24 mouse cellular contexts compared by ENCODE assay signal in the genomic region with DNA sequence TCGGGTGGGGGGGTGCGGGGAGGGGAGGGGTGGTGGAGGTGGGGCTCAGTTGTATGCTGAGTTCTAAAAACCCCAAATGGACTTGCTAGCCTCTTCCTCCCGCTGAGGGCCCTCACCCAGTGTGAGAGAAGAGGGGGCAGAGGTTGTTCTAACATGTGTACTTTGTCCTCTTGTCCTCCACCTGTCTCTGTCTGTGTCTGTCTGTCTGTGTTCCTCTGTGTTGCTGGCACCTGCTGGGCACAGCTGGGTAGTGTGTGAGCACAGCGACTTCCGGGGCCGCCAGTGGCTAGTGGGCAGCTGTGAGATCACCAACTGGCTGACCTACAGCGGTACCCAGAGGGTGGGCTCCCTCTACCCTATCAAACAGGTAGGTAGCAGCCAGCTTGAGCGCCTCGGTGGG. TPM values are rescaled to one million over a fixed set of nuclear protein-coding genes. Genes with fewer than 3 reads are reported as not detected.
"Had no signal": no experiment of that assay in that cellular context is flagged by ENCODE, and none has a peak within 500 bp of the region (broad histone marks: within the 10 kb centered on the region; RNA-seq: fewer than 3 reads in every experiment).

No protein-coding gene starts in this region.

- ATAC-seq: midbrain, embryonic 13.5 days; midbrain, embryonic 16.5 days had no signal

- H3K36me3 ChIP-seq: kidney, embryonic 15.5 days; limb, embryonic 12.5 days; limb, embryonic 15.5 days; liver, embryonic 13.5 days; lung, embryonic 15.5 days; midbrain, embryonic 10.5 days; midbrain, embryonic 13.5 days; neural tube, embryonic 13.5 days; stomach, embryonic 15.5 days had no signal

- H3K27me3 ChIP-seq: kidney, embryonic 15.5 days; limb, embryonic 12.5 days; limb, embryonic 15.5 days; liver, embryonic 13.5 days; lung, embryonic 15.5 days; midbrain, embryonic 13.5 days; neural tube, embryonic 13.5 days; stomach, embryonic 15.5 days had no signal

- H3K4me2 ChIP-seq: kidney, embryonic 15.5 days; limb, embryonic 12.5 days; limb, embryonic 15.5 days; liver, embryonic 13.5 days; lung, embryonic 15.5 days; midbrain, embryonic 13.5 days; neural tube, embryonic 13.5 days; stomach, embryonic 15.5 days had no signal

- H3K4me3 ChIP-seq: kidney, embryonic 15.5 days; left cerebral cortex, adult 2 months; limb, embryonic 12.5 days; limb, embryonic 15.5 days; liver, embryonic 13.5 days; lung, embryonic 15.5 days; megakaryocyte, embryonic 14.5 days; midbrain, embryonic 10.5 days; midbrain, embryonic 13.5 days; myocyte; neural tube, embryonic 13.5 days; stomach, embryonic 15.5 days had no signal

- H3K4me1 ChIP-seq: kidney, embryonic 15.5 days; limb, embryonic 12.5 days; limb, embryonic 15.5 days; liver, embryonic 13.5 days; lung, embryonic 15.5 days; midbrain, embryonic 13.5 days; neural tube, embryonic 13.5 days; stomach, embryonic 15.5 days had no signal

- DNase-seq: kidney, adult 18-20 months; layer of hippocampus, postnatal 36 days; left cerebral cortex, postnatal 4 days; liver, embryonic 13.5 days; lung, adult 18-20 months; lung, postnatal 10 days; lung, postnatal 36 days; retina, postnatal 1 day; right cerebral cortex, postnatal 25 days; spleen, adult 18-20 months; thymus, adult 18-20 months; thymus, postnatal 36 days had no signal

- H3K27ac ChIP-seq: kidney, embryonic 15.5 days; left cerebral cortex, adult 2 months; limb, embryonic 12.5 days; limb, embryonic 15.5 days; liver, embryonic 13.5 days; lung, embryonic 15.5 days; midbrain, embryonic 10.5 days; midbrain, embryonic 13.5 days; neural tube, embryonic 13.5 days; stomach, embryonic 15.5 days had no signal

- H3K9ac ChIP-seq: kidney, embryonic 15.5 days; limb, embryonic 12.5 days; limb, embryonic 15.5 days; liver, embryonic 13.5 days; lung, embryonic 15.5 days; midbrain, embryonic 13.5 days; neural tube, embryonic 13.5 days; stomach, embryonic 15.5 days had no signal

- H3K9me3 ChIP-seq: kidney, embryonic 15.5 days; limb, embryonic 12.5 days; limb, embryonic 15.5 days; liver, embryonic 13.5 days; lung, embryonic 15.5 days; midbrain, embryonic 10.5 days; neural tube, embryonic 13.5 days; stomach, embryonic 15.5 days had no signal

RNA-seq across cellular contexts. Expression of gene Cd52, which starts 5.9 kb away (rescaled TPM):
- polyA plus RNA-seq: myocyte had no signal

RNA-seq across cellular contexts. Expression of gene Zfp683, which starts 35.4 kb away (rescaled TPM):
- polyA plus RNA-seq: kidney, embryonic 15.5 days; limb, embryonic 12.5 days; limb, embryonic 15.5 days; liver, embryonic 13.5 days; lung, embryonic 15.5 days; midbrain, embryonic 10.5 days; midbrain, embryonic 13.5 days; midbrain, embryonic 16.5 days; myocyte; neural tube, embryonic 13.5 days; stomach, embryonic 15.5 days had no signal
